Mouse (Mus musculus) erythroid progenitor cell, adult 5-6 weeks (primary cell): ENCODE results near the gene Sort1. TPM values are rescaled to one million over a fixed set of nuclear protein-coding genes. Genes with fewer than 3 reads are reported as not detected.
"Not testable (repeated sequence)": the region's sequence is repeated elsewhere in the genome, so short reads cannot be mapped to it uniquely, and the experiment has no call there.

Experiments used
- ATAC-seq: replicated peaks from 2 replicates; pipeline ENCODE4 v1.8.0; 2016; ENCODE audit warnings: moderate number of reproducible peaks, mild to moderate bottlenecking, moderate TSS enrichment, inconsistent platforms; ENCODE audit not compliant: poor library complexity, low FRiP score, severe bottlenecking
- total RNA-seq, 2 experiments: library from RNA; stranded (forward) in 1 of 2; stranded (reverse) in 1 of 2; fragments of 150-400 nt in 1 of 2; fragments of 186-747, 209-891 nt in 1 of 2; gene quantifications; 2 replicates each; pipeline versions ENCODE4 v1.2.3 to v1.2.4; 2015 to 2017; ENCODE audit warnings: low replicate concordance in 2 of 2

Sort1 gene
- total RNA-seq (2015; ENCODE audit: low replicate concordance) (12.3 and 15.9 TPM in 2 replicates), total RNA-seq (2017; ENCODE audit: low replicate concordance) (8.7 and 10.8 TPM in 2 replicates)

DNA sequence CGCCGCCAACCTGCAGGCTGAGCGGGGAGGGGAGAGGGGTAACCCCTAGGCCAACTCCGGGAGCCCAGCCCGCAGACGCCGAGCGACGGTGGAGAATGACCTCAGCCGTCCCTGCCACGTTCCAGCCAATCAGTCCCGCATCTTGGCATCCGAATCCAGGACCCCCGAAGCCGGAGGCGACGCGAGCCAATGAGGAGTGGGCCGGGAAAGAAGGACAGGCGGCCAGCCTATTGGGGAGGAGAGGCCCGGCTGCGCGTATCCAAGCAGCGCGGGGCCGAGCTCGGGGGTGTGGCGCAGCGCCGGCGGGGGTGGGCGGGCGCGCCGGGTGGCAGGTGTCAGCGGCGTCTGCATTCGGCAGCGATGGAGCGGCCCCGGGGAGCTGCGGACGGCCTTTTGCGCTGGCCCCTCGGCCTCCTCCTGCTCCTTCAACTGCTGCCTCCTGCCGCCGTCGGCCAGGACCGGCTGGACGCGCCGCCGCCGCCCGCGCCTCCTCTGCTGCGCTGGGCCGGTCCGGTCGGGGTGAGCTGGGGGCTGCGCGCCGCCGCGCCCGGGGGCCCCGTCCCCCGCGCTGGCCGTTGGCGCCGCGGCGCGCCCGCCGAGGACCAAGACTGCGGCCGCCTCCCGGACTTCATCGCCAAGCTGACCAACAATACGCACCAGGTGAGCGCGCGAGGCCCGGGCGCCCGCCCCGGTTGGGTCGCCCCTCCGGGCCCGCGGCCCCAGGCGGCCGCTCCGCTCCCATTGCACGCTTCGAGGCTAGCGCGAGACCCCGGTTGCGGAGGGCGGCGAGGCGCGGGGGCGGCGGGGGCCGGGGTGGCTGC lies at the start of gene Sort1:
Sort1 (plus strand) TSS at position 302 of the 821 bp plus-strand sequence.
- peak; percentile 59 for ATAC-seq

DNA sequence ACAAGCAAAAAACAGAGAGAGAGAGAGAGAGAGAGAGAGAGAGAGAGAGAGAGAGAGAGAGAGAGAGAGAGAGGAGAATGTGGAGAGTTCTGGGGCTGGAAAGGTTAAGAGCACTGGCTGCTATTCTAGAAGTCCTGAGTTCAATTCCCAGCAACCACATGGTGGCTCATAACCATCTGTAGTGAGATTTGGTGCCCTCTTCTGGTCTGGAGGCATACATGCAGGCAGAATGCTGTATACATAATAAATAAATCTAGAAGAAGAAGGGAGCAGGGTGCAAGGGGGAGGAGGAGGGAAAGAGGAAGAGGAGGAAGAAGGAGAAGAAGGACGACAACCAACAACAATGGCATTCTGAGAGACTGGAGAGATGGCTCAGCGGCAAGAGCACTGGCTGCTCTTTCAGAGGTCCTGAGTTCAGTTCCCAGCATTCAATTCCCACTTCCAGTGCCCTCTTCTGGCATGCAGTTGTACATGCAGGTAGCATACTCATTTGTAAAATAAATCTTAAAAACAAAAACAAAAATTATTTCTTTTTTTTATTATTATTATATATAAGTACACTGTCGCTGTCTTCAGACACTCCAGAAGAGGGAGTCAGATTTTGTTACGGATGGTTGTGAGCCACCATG lies 46.3 kb upstream of the Sort1 start:
- not testable (repeated sequence) for ATAC-seq

DNA sequence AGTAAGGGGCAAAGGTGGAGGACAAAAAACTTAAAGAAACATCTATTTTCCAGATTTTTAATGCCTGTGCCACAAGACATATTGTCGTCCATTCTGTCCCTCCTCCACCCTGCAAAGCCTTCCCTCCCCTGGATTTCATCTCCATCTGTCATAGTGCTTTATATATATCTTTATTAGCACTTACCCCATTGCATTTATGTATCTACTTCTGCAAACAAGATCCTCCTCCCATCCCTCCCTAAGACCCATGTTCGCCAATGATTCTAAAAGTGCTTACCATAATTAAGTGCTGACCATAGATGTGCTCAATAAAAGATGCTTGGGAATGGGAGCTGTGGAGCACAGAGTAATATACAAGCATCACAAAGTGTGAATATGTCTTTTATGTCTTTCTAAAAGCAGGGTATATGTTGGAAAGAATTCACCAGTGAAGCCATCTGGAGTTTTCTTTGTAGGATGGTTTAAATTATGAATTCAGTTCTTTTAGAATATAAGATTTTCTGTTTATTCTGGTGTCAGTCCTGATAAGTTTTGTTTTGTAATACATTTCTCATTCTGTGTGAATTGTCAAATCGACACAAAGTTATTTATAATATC lies 42.5 kb upstream of the Sort1 start:
- no peak for ATAC-seq

DNA sequence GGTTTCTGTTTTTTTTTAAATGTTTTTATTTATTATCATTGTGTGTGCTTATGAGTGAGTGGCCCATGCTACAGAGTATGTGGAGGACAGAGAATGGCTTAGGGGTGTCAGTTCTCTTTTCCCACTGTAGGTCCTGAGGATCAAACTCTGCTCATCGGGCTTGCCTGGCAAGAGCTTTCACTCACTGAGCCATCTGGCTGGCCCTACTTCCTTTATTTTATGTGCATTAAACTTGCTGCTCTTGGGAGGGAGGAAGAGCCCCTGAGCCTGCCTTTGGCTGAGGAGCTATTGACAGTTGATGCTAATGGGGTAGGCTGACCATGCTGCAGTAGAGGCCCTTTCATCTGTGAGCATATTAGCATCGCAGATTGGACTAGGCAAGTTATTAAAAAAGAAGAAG lies 37.0 kb upstream of the Sort1 start:
- ATAC-seq = no peak

DNA sequence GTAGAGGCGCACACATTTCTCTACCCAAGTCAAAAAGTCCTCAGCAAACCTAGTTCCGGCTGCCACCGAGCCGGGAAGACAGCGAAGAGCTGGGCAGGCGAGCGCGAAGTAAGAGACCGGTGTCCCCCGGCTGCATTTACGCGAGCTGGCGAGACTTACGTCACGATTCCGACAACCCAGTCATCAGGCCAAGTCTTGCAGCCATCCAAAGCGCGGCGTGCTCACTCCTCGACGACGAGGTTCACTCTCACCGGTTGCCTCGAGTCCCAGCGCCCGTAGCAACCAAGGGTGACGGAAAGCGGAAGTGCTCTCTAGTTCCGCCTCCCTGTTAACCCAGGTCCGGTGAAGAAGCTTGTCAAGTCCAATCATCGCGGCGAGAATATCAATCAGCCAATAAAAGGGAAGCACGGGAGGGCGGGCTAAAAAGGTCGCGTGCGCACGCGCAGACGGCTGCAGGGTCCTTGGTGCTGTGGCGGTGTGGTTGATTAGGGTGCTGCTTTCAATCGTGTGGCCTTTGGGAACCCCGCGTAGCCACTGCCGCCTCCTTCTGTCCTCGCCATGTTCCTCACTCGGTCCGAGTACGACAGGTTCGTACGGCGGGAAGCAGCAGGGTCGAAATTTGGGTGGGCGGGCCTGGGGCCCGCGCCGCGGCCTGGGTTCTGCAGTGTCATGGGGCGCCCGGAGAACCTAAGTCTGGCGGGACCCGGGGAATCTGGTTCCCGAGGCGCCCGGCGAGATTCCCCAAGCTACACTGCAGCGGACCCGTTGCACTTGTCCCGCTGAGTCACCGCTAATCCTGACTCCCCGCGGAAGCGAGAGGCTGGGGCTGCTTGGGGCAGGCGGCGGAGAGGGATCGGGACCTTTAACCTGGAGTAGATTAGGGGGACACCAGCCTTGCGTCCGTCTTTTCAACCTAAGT lies 26.9 kb upstream of the Sort1 start, which contains the start of gene Psma5:
Psma5 (plus strand) TSS at position 208 of the 919 bp plus-strand sequence.
- ATAC-seq = peak; percentile 99

DNA sequence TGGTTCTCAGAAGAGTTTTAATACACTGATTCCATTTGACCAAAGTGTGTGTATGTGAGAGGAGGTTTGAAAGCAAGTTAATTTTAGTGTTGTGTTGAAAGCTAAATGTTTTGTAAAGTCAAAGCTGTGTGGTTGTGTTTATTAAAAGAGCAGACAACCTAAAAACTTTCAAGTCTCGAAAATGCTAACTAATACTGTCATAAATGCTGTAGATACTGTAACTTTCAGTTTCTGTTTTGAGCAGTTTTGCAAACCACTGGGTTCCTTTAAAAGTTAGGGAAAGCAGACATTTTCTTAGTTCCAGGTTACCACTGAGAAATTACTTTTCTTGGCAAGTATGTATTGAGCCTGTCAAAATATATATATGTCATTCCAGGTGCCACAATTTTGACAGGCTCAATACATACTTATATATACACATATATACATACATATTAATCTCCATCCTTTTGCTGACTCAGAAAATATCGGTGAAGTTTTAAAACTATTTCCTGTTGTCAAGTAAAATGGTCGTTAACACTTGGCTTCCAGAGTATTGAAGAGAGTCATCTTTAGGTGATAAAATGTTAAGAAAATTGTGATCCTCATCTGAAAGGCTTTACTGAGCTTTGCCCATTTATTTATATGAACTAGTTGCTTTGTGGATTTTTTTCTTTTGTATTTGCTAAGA lies 25.9 kb upstream of the Sort1 start:
- no peak for ATAC-seq

DNA sequence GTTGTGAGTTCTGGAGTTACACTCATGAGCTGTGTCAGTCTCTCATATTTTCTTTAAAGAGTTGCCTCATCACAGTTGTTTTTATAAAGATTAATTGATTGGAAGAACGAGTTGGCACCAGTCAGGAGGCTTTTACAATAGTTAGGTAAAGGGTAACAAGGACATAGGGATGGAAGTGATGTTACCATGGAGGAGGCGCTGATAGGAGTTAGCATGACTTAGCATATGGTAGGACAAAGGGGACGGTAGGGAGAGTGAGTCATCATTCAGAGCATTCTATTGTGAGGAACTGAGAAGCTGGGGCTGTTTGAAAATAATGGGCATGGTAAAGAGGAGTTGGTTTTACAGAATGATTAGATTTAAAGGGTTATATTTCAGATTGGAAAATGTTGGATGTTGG lies 24.6 kb upstream of the Sort1 start:
- ATAC-seq = no peak

DNA sequence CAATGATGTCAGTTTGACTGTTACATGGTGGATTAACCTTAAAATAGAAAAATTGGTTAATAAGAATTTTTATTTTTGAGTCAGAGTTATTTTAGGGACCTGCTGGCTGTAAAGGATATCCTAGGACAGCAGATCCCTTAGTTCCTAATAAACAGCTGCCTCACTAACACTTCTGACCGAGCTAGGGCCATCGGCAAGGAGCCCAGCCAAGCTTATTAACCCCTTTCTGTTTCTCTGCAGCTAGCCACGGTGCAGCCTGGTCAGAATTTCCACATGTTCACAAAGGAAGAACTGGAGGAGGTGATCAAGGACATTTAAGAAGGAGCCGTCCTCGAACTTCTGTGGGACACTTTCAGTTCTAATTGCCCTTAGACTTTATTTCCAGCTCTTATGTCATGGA lies 4.4 kb upstream of the Sort1 start:
- not testable (repeated sequence) for ATAC-seq

DNA sequence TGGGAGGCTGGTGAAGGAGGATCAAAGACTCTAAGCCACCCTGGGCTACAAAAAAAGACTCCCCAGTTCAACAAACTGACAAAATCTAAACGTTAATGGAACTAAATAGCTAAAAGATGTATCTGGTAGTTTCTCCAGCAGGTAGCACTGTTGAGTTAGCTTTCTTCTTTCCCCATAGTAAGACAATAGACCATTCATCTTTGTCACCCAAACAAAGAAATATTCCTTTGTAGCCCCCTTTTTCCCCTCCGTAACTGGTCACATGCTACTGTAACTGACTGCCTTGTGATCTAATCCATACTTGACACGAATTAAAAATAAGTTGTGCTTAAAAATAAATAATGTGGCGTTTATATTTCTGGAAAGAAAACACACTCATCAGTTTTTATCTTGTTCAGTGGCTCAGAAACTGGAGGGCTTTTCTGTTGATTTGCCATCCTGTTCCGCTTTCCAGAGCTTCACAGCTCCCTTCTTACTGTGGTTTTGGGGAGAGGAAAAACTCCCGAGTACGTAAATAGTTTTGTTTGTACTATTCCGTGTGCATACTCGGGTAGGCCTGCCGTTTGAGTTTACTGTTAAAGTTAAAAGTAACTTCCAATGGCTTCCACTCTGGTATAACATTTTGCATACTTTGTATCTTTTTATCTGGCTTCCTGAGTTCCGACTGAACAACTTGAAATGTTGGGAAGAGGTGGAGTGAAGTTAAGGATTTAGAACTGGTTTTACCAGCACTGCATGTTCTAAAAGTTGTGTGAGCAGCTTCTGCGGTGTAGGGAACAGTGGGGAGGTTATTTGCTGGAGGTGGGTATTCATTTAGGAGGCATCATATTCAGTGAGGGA lies 1.3 kb upstream of the Sort1 start:
- ATAC-seq = no peak

DNA sequence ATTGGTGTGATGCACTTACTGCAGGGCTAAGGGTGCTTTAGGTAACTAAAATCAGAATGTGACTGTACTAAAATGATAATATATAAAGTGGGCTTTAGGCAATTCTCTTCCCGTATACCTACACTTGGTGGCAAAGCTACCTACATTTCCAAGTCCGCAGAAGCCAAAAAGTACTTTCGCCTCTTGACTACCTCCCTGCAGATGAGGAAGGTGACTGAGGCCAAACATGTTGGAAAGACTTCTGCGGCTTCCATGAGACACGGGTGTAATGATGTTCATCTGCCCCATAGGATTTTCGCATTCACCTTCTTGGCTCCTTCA lies 681 bp upstream of the Sort1 start:
- no peak for ATAC-seq

DNA sequence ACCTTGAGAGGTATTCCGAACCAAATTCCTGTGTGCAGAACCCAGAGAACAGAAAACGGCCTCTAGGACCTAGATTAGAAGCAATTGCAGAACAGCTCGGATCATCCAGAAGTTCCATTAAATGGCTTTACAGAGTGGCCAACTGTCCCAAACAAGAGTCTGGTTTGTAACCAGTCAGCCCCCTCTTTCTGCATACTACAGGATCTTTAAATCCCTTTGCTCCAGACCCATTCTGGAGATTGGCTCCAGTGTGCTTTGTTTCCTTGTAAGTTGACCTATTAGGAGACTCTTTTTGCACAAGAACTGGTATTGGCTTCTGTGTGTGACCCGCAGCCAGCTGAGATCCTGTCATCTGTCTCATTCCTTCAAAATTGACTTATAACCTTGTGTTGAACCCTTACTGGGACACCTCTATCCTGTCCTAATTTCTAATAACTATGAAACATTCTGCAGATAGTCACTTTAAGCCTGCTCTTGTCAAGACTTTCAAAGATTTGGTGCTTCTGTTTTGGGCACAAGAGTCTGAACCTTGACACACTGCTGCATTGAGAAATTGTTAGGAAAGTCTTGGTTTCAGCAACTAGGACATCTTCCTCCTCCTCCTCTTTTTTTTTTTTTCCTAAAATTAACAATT lies 1.3 kb downstream of the Sort1 start:
- ATAC-seq = no peak

DNA sequence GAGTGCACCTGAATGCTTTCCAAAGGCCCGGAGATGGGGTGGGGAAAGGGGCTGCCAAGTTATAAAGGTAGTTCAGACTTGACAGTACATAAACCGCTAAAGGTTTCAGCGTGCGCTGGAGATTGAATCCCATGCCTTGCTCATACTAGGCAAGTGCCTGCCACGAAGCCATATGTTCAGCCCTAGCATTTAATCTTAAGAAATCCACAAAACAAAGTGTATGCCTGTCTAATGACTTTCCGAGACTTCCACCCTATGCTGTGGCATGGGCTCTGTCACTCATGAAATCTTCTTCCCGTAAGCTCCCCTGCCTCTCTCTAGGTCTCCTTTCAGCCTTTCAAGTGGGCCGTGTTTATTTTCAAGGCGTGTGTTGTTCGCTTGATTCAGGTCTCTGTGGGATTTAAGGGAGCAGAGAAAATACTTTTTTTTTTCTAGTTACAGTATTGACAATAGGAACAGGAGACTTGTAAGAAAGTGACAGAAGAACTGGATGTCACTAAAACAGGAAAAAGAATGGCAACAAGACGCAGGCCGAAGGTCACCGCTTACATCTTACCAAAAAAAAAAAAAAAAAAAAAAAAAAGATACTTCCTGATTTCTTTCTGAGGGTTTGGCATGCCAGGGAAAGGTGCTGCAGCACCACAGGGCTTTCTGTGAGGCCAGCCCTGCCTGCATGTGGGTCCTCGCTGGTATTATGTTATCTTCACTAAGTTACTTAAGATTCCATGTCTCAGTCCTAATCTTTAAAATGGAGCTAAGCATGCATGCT lies 3.0 kb downstream of the Sort1 start:
- no peak for ATAC-seq

DNA sequence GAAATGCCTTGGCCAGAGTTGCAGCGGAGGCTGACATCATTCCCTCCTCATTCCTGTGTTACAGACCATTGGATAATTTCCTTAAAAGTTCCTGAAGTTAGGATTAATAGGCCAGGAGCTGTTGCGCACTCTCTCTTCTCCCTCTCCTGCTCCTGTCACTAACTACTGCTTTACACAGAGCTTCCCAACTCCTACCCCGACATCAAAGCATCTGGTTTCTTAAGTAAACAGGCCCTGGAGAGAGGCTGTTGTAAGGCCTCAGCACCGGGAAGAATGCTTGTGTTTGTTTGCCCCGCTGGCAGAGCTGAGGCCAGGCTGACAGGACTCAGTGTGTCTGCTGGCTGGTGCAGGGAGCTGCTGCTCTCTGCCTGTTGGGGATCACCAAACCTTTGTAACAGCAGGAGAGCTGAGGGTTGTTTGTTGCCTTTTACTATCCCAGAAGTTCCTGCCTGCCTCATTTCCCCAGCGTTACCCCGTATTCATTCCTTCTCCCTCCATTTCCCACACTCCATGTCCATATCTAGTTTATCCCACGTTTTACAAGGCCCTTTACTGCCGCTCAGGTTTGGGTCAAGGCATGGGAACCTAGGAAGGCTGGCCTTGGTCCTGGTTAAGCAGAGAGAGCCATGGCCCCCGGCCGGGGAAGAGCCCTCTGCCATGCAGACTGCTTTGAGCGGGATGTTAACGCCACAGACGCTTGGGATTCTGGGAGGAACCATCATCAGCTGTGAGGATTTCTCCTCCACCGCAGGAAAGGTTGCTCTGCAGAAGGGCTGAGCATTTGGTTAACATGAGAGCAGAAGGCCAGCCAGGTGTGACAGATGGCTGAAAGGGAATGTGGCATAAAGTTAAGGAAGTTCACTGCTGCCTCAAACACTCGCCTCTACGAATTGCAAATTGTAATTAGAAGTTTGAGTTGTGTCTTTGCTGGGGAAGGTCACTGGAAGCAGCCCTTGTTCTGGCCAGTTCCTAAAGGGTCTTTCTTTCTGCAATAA lies 4.2 kb downstream of the Sort1 start:
- ATAC-seq = no peak

DNA sequence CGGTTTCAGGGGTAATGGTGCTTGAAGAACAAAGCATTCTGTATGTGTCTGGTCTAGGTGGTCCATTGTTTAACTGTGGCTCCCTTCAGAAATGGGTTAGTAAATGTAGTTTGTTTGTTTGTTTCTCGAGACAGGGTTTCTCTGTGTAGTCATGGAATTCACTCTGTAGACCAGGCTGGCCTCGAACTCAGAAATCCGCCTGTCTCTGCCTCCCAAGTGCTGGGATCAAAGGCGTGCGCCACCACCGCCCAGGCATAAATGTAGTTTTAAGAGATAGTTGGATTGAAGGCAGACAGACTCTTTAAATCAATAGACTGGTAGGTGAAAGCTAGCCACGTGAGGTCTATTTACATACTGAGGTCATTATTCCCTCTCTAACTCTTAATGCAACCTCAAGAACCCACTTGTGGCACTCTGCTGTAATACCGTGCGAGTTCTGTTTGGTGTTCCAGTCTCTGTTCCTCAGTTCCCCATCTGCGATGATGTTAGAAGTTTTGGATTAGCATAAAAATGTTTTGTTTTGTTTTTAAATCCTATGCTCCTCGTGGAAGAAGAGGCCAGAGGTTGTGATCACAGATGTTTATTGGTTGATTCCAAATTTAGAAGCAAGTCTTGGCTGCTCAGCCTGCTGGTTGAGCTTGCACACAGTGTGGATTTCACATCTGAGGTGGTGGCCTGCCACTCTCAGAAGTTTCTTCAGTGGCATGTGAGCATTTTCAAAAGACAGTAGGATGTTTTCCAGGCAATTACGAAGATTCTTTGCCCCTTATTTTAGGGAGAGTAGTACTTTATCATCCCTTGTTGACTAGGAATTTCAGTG lies 5.6 kb downstream of the Sort1 start:
- no peak for ATAC-seq

DNA sequence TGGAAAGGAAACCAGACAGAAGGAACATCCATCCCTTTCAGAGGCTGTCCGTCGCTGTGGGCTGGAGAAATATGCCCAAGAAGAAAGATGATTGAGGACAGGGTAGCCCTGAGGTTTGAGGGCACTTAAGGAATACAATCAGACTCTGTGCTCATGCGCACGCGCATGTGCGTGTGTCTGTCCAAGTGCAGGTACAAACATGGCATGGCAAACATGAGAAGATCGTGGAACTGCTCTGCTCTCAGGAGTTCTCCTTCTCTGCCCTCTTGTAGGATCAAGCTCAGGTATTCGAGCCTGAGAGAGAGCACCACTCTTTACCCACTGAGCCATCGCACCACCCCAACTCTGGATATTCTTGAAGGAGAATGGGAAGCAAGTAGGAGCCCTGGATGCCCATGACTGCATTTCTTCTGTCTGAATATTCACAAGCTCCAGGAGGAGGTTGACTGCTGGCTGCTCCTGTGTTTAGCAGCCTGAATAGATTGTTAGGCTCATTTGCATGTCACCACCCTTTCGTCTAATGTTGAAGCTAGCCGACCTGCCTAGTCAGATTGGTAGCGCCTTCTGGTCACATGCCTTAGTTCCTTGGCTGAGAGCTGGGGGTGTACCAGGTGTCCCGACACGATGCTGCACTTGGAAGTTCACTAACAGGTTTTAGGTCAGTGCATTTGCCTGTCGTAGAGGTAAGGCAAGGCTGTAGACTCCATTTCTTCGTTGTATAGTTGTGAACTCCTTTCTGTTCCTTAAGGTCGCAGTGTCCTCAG lies 7.3 kb downstream of the Sort1 start:
- ATAC-seq = no peak
